Mouse (Mus musculus) gastrocnemius, postnatal 10 days (tissue): ENCODE results near the gene Twist1. TPM values are rescaled to one million over a fixed set of nuclear protein-coding genes. Genes with fewer than 3 reads are reported as not detected.
A peak's percentile ranks its signal among the peaks of the same experiment; 100 is the strongest.

Source experiments
- DNase-seq: peaks from one replicate; pipeline ENCODE4 v3.0.0; 2021; ENCODE audit warnings: mixed read lengths
- long read RNA-seq, 2 experiments: library from polyadenylated mRNA; stranded (forward); transcript quantifications; one replicate each; pipeline ENCODE4 v2.0.0; 2021
- total RNA-seq, 2 experiments: library from RNA; stranded (reverse); gene quantifications; 2 replicates each; pipeline ENCODE4 v1.2.3; 2021

The Twist1 gene
- 1 to 10 TPM; 3.9 to 8.4 TPM for total RNA-seq
- long read RNA-seq, experiment 1, transcript Twist1-201 (2 exons, 1,628 nt) = major isoform, 5 of 5 reads
- long read RNA-seq, experiment 1, partial matches to known transcripts = 0 of 5 reads
- long read RNA-seq, experiment 1, other reads (novel, unspliced or antisense) = 0 of 5 reads
- long read RNA-seq, experiment 2, partial matches to known transcripts = 1 of 2 reads
- long read RNA-seq, experiment 2, other reads (novel, unspliced or antisense) = 0 of 2 reads

GRCm38 (mm10) chr12:33957400-33958240, at the start of gene Twist1:
TSS of gene Twist1 (plus strand) at chr12:33957671.
- DNase-seq = peak; percentile 67

- DNase-seq = no peak
These were observed 30.7 kb upstream of the Twist1 start for GRCm38 (mm10) chr12:33926751-33927150.

- no peak for DNase-seq
These were observed 30.0 kb upstream of the Twist1 start for GRCm38 (mm10) chr12:33927334-33928098.

- DNase-seq = no peak
These were observed 28.9 kb upstream of the Twist1 start, which contains the start of gene Ferd3l for GRCm38 (mm10) chr12:33928331-33929192. TSS of gene Ferd3l (plus strand) at chr12:33928425.

- no peak for DNase-seq
These were observed 4.6 kb upstream of the Twist1 start for GRCm38 (mm10) chr12:33952843-33953242.

- DNase-seq = no peak
These were observed 2.4 kb upstream of the Twist1 start for GRCm38 (mm10) chr12:33954931-33955565.

DNA sequence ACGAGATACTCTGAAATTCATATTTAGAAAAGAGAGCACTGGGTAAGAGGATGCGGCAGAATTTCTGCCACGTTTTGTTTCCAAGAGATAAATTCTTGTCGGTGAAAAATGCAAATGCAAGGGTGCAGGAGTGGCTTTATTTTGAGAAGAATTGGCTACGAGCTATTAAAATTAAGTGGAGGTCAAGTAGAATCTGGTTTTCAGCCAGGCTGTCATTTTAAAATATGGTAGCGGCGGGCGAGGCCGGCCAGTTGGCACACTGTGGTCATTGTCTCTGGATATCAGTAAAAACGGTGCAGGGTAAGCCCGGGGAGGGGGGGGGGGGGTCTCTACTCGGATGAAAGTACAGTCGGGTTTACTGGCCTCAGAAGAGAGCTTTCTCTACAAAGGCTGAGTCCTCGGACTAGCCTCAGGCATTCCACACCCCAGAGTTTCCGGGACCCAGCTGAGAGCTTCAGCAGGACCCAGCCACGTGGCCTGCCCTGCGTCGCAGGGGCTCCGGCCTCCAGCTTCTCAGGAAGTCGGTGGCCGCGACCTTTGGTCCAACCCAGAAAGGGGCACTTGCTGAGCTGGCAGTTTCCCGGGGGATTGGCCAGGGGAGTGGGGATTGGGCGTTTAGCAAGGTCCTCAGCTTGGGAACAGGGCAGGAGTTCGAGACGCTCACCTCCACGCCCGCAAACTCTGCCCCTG, 1.7 kb upstream of the Twist1 start:
- peak; percentile 23 for DNase-seq

GRCm38 (mm10) chr12:33956576-33957399, 683 bp upstream of the Twist1 start:
- DNase-seq = no peak

DNA sequence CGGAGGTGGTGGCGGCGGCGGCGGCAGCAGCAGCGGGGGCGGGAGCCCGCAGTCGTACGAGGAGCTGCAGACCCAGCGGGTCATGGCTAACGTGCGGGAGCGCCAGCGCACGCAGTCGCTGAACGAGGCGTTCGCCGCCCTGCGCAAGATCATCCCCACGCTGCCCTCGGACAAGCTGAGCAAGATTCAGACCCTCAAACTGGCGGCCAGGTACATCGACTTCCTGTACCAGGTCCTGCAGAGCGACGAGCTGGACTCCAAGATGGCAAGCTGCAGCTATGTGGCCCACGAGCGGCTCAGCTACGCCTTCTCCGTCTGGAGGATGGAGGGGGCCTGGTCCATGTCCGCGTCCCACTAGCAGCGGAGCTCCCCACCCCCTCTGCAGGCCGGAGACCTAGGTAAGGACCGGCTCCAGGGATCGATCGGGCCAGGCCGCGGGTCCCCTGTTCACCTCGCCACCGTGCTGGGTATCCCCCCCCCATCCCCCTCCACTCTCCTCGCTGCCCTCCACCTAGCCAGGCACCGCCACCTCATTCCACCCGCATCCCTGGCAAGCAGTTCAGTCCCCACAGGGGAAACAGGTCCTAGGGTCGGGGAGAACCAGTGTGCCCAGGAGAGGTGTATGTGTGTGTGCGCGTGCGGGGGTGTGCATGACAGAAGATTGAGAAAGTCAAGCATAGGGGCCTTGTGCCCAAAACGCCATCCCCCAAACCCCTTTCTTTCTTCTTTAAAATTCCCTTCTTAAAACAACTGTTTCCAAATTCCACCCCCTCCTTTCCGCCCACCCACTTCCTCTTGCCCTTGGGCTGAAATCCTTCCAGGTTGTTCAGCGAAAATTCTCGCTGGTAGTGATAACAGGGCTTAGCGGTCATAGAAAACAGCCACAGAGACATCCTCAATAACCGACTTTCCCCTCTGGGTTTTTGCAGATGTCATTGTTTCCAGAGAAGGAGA, 1.0 kb downstream of the Twist1 start:
- DNase-seq = peak; percentile 30

DNA sequence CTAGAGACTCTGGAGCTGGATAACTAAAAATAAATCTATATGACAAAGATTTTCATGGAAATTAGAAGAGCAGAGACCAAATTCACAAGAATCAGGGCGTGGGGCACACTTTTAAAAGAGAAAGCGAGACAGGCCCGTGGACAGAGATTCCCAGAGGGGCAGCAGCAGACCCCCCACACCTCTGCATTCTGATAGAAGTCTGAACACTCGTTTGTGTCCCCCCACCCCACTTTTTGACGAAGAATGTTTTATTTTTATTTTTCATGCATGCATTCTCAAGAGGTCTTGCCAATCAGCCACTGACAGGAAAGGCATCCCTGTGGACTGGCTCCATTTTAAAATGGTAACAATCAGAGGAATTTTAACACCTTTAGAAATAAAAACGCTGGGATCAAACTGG, 1.7 kb downstream of the Twist1 start:
- DNase-seq = no peak

DNA sequence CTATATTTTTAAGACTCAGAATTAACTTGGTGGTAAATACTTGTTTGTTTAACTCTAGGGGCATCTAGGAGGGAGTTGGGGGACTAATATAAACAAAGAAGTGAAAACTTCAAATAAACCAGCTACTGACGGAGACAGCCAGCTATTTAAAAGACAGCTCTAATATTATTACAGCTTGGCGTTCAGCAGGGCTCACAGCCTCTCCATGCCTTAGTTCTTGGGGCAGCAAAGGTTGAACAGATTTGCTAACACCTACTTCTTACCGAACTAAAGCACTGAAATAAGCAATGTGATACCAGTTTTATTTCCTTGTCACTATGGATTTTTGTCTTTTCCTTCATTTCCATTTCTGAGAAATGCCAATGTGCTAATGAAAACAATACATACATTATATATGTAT, 2.4 kb downstream of the Twist1 start:
- DNase-seq = no peak

DNA sequence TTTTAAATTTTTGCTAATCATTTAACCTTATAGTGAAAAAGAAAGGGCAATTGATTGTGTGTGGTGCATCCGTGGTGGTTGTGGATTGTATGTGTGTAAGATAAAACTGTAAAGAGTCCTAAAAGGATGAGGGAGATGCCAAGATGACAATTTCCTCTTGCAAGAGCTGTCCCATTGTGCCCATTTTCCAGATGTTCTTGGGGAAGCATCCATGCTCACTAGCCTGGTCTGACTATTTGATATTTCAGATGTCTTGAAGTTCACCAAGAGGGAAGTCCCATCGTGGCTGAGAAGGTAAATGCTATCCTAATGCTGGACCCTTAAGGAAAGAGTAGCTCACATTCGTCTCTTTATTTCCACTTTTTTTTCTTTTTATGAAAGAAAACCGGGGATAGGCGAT, 3.5 kb downstream of the Twist1 start:
- DNase-seq = no peak

DNA sequence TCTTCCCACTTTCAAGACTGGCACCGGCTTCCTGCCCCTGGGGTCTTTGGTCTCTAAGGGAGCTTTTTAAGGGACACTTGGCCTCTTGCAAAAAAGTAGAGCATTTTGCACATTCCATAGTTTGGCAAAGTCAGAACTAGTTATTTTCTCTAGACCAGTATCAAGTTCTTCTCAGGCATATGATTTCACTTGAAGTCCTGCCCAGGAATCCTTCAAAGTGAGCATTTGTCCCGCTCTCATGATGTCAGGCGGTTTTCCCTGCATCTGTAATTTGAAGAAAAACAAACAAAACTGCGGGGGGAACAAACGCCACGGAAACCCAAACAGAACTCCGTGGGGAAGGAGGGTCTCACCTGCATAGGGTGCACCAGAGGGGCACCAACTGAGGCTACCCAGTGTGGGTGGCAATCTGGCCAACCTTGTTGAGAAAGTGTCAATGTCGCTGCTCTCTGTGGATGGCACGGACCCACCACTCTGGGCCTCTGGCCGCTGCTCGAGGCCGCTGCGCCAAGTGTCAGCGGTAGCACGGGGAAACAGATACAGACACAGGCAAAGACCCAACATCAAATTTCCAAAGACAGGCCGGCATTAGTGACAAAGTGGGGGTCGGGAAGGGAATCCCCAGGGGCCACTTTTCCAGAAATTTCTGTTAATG, 4.8 kb downstream of the Twist1 start:
- DNase-seq = no peak

DNA sequence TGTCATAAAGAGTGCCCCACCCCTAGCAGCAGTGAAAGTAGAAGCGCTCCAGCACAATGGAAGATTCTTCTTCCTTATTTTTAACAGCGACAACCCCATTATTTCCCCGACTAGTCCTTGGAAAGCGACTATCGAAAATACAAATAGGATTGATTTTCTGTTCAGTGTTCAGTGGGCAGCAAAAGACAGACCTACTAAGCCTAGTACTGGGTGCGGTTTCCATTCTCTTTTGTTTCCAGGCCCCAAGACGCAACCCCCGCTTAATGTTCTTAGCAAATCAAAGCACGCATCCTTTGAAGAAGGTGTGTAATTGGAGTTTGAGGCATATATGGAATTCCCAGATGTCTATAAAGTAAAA, 5.3 kb downstream of the Twist1 start:
- DNase-seq = no peak

GRCm38 (mm10) chr12:33963671-33964369, 6.3 kb downstream of the Twist1 start:
- DNase-seq = no peak

DNA sequence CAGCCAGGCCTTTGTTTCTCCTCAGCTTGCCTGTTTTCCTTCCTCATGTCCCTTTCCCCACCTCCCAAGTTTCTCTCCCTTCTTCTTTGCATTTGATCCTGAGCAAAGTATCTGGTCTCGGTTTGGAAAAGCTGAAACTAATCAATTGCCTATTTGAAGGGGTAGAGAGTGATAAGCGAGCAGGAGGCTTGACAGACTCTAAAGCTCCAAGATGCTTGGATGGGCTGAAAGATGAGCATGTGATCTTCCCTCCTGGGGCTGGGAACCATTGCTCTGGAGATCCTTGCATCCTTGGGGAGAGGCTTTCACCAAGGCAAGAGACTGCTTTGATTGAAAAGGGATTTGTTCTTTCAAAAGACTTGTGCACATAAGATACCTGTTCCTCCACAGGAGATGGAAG, 7.0 kb downstream of the Twist1 start:
- DNase-seq = no peak

GRCm38 (mm10) chr12:33965661-33966360, 8.3 kb downstream of the Twist1 start:
- DNase-seq = no peak
